Mouse (Mus musculus): Measurements from ENCODE around the gene Noct.

- TF ChIP-seq CTCF (IDR thresholded peaks at IDR 0.05; ENCODE audit: insufficient read depth, low read length), result no peak
- peak; percentile 79; the same call in 1 of the 2 replicates for TF ChIP-seq POLR2A (IDR thresholded peaks at IDR 0.05; ENCODE audit: borderline replicate concordance, extremely low read depth, low read depth, low read length)
Measured at GRCm38 (mm10) chr3:51275956-51276398, 51.7 kb downstream of the Noct start.
